Mouse (Mus musculus) left cerebral cortex, adult 8-10 months (tissue): ENCODE measurements at regions not wholly inside any gene's neighbourhood (a gene's known extent, or its start where the extent isn't known, plus 50 kb on each side); places are given as distances from the start of the nearest gene placed in this dataset.

Experiments used
- DNase-seq, 2 experiments: peaks; one replicate each; pipeline ENCODE4 v3.0.0; 2022; ENCODE audit warnings: low spot score in 2 of 2
- microRNA-seq, 2 experiments: library from miRNA; unstranded; fragments of <30 nt; microRNA quantifications; one replicate each; pipeline ENCODE4 v1.2.0; 2022

- DNase-seq: no peak
Measured at GRCm38 (mm10) chr6:133170548-133170947, 65.8 kb downstream of the Smim10l1 start.

GRCm38 (mm10) chr6:133171286-133171685 is 66.6 kb downstream of the Smim10l1 start:
- DNase-seq: no peak

- peak in 1 of 2 experiments; percentile 39 for DNase-seq
Measured at GRCm38 (mm10) chr6:133206173-133206572, 85.8 kb upstream of the 5530400C23Rik start.

Small RNAs in the stretch of these regions (microRNA-seq; reads per million reads assigned to microRNA genes)
- 0 reads per million in 2 experiments for gene Gm23403
- gene Gm25019: 0 reads per million in 2 experiments
